Mouse (Mus musculus): ENCODE measurements around the gene Tbc1d8.

DNA sequence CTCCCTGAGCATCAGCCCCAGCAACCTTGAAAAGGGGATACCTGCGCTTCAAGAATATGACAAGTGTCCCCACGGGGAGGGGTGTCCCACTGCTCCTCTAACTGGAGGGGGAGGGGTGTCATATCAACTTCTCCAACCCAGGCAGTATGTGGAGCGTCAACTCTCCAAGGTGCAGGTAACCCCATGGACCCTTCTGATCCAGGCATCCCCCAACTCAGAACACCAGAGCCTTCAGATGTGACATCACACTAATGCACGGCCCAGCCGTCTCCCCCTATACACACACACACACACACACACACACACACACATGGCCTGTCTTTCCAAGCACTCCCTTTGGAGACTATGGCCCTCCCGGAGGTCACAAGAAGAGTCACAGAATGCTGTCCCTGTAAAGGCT lies 86.9 kb downstream of the Tbc1d8 start:
- no peak for TF ChIP-seq CTCF (IDR thresholded peaks at IDR 0.05; ENCODE audit: control insufficient read depth, insufficient read depth, low read length)
- no peak for TF ChIP-seq POLR2A (IDR thresholded peaks at IDR 0.05; ENCODE audit: borderline replicate concordance, control insufficient read depth, low read depth, low read length)
